Mouse (Mus musculus) hindbrain, embryonic 14.5 days (tissue): ENCODE measurements at regions not wholly inside any gene's neighbourhood (a gene's known extent, or its start where the extent isn't known, plus 50 kb on each side); places are given as distances from the start of the nearest gene placed in this dataset.

Source experiments
- ATAC-seq: fragments of 200-750 bp; cut with Nextera tagmentation; 2 replicates; pipeline ENCODE4 v1.8.0; 2017; ENCODE audit warnings: moderate number of reproducible peaks, mild to moderate bottlenecking, moderate TSS enrichment, moderate library complexity; ENCODE audit not compliant: low FRiP score
- DNase-seq: peaks from one replicate; pipeline ENCODE4 v3.0.0-alpha.2; 2015; ENCODE audit warnings: low spot score
- H3K27ac ChIP-seq: fragments of 300-500 bp; sonication (generic); 2 replicates; pipeline ENCODE4 v1.5.1; 2014; ENCODE audit warnings: mild to moderate bottlenecking, moderate library complexity
- H3K27me3 ChIP-seq: fragments of 300-500 bp; sonication (generic); 2 replicates; pipeline ENCODE4 v1.6.1; 2014; ENCODE audit warnings: mild to moderate bottlenecking, low read length, mixed read lengths; ENCODE audit not compliant: control insufficient read depth, insufficient read depth
- H3K36me3 ChIP-seq: fragments of 300-500 bp; sonication (generic); replicated peaks from 2 replicates; pipeline ENCODE4 v1.6.1; 2014; ENCODE audit not compliant: control insufficient read depth, insufficient read depth
- H3K4me1 ChIP-seq: fragments of 300-500 bp; sonication (generic); replicated peaks from 2 replicates; pipeline ENCODE4 v1.6.1; 2014; ENCODE audit warnings: antibody characterized with exemption, low read length, mixed read lengths; ENCODE audit not compliant: control insufficient read depth, insufficient read depth
- H3K4me2 ChIP-seq: fragments of 300-500 bp; sonication (generic); replicated peaks from 2 replicates; pipeline ENCODE4 v1.6.1; 2014; ENCODE audit warnings: mild to moderate bottlenecking, moderate library complexity
- H3K4me3 ChIP-seq: fragments of 300-500 bp; sonication (generic); replicated peaks from 2 replicates; pipeline ENCODE4 v1.5.1; 2014; ENCODE audit warnings: mild to moderate bottlenecking, low read length
- H3K9ac ChIP-seq: fragments of 300-500 bp; sonication (generic); 2 replicates; pipeline ENCODE4 v1.6.1; 2014
- H3K9me3 ChIP-seq: fragments of 300-500 bp; sonication (generic); 2 replicates; pipeline ENCODE4 v1.6.1; 2016; ENCODE audit warnings: low read length; ENCODE audit not compliant: control insufficient read depth
- WGBS: fragments of 180-500 bp; shearing (Covaris S2); extraction: QIAGEN DNeasy Blood & Tissue Kit; methylation state at CpG from one replicate; pipeline ENCODE4 v1.1.7; 2014; 5-methylcytosine and 5-hydroxymethylcytosine counted together

DNA sequence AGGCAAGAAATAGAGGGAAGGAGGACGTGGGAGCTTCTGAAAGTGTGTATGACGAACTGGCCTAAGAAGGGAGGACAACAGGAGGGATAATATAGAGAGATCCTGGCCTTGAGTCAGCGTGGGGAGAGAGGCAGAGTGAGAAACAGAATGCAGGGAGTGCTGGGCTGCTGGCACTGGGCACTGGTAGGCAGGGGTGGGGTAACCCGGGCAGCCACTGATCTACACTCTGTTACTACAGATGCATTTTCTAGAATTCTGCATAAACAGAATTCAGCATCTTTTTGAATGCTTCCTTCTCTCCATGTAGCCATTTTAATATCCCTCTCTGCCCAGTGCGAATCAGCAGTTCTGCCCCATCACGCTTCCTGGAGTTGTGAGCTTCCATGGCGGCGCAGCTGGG, 84.5 kb upstream of the Ankrd55 start:
- Histone ChIP-seq H3K4me2 (no peak overlapping the region), H3K27me3 (no peaks in the 10 kb centered on the region), H3K4me1 (peaks cover 11% of the 10 kb centered on the region; the same call in 1 of the 2 replicates), H3K4me3 (no peak overlapping the region), H3K36me3 (no peaks in the 10 kb centered on the region), H3K9me3 (no peaks in the 10 kb centered on the region), H3K9ac (no peak overlapping the region), H3K27ac (no peak overlapping the region)
- DNase-seq = no peak
- no peak for ATAC-seq
- WGBS = 86% methylated on average over 8 of the region's 8 CpGs

DNA sequence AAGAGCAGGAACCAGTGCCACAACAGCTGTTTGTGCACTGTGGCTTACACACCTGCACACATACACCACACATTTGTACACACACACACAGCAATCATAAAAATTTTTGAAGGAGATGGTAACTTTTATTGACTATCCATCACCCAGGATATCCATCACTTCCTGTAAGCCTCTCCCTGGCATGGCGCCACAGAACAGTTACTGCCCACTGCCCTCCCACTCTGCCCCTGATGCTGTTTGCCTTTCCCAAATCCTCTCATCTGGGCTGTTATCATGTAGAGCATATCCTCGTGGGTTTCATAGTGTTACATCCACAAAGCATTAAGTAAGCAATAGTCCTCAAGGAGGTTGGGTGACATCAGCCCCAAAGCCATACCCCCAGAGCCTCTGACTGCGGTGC, 84.0 kb upstream of the Ankrd55 start:
- Histone ChIP-seq H3K4me3 (no peak overlapping the region), H3K9ac (no peak overlapping the region), H3K4me1 (peaks cover 11% of the 10 kb centered on the region; the same call in 1 of the 2 replicates), H3K9me3 (no peaks in the 10 kb centered on the region), H3K27ac (no peak overlapping the region), H3K27me3 (no peaks in the 10 kb centered on the region), H3K4me2 (no peak overlapping the region), H3K36me3 (no peaks in the 10 kb centered on the region)
- DNase-seq (no peak), ATAC-seq (no peak)
- 77% methylated on average over 3 of the region's 3 CpGs for WGBS

DNA sequence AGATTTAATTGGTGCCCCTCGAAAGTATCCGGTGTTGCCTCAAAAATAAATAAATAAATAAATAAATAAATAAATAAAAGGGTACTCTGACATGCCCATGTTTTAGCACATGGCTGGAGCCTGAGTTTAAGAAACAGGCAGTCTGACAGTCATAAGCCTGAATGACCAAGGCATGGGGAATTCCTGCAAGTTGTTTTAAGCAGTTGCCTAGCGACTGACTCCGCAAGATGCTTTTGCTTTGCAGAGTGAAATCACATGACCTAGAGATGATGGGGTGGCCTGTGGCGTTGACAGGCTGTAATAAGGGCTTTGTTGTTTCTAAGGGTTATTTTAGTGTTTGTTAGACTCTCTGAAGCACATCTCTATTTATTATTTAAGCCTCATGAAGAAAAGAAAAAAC, 83.4 kb upstream of the Ankrd55 start:
- Histone ChIP-seq H3K27me3 (no peaks in the 10 kb centered on the region), H3K9ac (no peak overlapping the region), H3K36me3 (no peaks in the 10 kb centered on the region), H3K27ac (no peak overlapping the region), H3K4me2 (no peak overlapping the region), H3K9me3 (no peaks in the 10 kb centered on the region), H3K4me3 (no peak overlapping the region), H3K4me1 (peaks cover 11% of the 10 kb centered on the region; the same call in 1 of the 2 replicates)
- peak; percentile 64 for DNase-seq
- ATAC-seq = peak; percentile 77; the same call in 1 of the 2 replicates
- 49% methylated on average over 5 of the region's 5 CpGs for WGBS

DNA sequence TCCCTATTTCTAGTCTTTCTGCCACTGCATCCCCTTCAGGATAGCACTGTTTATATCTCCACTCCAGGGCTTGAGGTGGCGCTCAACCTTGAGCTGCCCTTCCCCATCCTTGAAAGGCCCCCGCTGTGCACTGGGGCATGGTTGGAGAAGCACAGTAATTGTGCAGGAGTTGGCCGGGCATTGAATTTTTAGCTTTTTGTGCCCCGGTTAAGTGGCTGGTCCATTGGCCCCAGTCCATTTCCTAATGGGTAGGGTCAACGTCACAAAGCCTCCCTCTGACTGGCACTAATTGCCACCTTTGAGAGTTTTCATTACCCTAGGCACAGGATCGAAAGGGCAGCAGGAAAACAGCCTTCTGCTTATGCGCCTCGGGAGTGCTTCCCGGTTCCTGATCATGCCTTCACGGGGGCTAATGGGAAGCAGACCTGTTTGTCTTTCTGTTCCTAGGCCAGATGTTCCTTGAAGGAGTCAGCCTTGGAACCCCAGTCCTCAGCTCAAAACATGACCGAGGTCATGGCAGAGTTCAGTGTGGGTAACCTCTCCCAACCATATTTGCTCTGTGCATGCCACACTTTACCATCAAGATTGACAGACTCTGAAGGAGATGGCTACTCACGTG, 80.5 kb upstream of the Ankrd55 start:
- 59% methylated on average over 12 of the region's 12 CpGs for WGBS
- no peak overlapping the region for H3K4me3 ChIP-seq
- ATAC-seq = no peak

DNA sequence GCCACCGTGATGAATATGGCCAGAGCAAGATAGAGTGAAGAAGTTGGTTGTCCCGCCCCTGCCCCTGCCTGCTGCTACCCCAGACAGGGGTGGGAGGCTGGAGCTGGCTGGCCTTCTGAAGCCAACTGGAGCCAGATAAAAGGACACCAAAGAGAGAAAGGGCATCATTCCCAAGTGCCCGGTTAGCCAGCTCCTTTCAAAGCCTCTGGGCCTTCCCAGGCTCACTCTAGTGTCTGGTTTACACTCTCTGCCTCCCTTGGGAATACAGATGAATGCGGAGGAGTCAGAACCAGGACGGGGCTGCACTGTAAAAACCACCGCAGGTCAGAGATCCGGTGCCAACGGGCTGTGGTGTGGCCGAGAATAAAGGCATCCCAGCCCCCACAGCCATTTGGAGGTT, 76.4 kb upstream of the Ankrd55 start:
- no peaks in the 10 kb centered on the region for H3K27me3 ChIP-seq
- no peaks in the 10 kb centered on the region for H3K36me3 ChIP-seq
- no peak overlapping the region for H3K9ac ChIP-seq
- 70% methylated on average over 9 of the region's 9 CpGs for WGBS
- no peak overlapping the region for H3K27ac ChIP-seq
- no peak for DNase-seq
- no peak for ATAC-seq
- no peaks in the 10 kb centered on the region for H3K4me1 ChIP-seq
- no peak overlapping the region for H3K4me2 ChIP-seq
- H3K4me3 ChIP-seq = no peak overlapping the region
- H3K9me3 ChIP-seq = no peaks in the 10 kb centered on the region

More for the DNA sequence above, 80.5 kb upstream of the Ankrd55 start:
- no peak for DNase-seq
- H3K36me3 ChIP-seq = no peaks in the 10 kb centered on the region
- H3K27me3 ChIP-seq = no peaks in the 10 kb centered on the region
- no peaks in the 10 kb centered on the region for H3K9me3 ChIP-seq
- H3K4me1 ChIP-seq = peaks cover 11% of the 10 kb centered on the region; the same call in 1 of the 2 replicates
- H3K9ac ChIP-seq = no peak overlapping the region
- H3K27ac ChIP-seq = no peak overlapping the region
- H3K4me2 ChIP-seq = no peak overlapping the region

DNA sequence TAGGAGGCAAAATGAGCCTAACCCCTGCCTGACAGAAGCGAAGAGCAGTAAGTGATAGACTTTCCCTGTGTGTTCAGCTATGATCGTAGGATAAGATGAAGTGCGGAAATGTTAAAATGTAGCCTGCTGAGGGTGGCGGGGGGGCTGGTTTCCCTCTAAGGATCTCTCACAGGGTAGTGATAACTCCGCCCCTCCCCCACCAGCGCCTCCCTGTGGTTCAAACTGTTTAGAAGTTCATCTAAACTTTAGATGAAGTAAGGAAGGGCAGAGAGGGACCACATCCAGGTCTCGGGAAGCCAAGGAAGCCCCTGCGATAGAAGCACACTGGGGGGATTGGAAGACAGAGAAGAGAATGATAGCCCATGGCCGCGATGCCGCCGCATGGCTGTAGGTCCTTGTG, 75.9 kb upstream of the Ankrd55 start:
- no peak overlapping the region for H3K4me3 ChIP-seq
- H3K9me3 ChIP-seq = no peaks in the 10 kb centered on the region
- no peaks in the 10 kb centered on the region for H3K27me3 ChIP-seq
- no peak overlapping the region for H3K27ac ChIP-seq
- no peak overlapping the region for H3K4me2 ChIP-seq
- 84% methylated on average over 12 of the region's 12 CpGs for WGBS
- no peaks in the 10 kb centered on the region for H3K4me1 ChIP-seq
- DNase-seq (no peak), ATAC-seq (no peak)
- no peaks in the 10 kb centered on the region for H3K36me3 ChIP-seq
- H3K9ac ChIP-seq = no peak overlapping the region

DNA sequence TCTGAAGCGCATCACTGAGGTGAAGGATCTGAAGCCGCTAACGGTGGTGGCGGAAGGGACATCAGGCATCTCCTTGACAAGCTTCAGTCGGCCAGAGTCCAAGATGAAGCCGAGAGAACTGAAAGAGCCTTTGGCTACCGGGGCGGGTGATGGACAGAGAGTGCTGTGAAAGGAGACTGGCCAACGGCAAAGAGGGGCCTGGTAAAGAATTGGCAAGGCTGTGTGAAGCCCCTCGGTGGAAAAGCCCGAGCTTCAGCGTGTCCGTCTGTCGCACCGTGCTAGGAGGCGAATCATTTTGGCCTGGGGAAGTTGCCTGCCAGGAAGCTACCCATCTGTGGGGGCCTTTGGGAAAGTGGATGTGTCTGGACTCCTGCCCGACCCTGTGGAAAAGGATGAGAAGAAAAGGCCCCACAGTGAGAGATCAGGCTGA, 74.6 kb upstream of the Ankrd55 start:
- Histone ChIP-seq H3K36me3 (no peaks in the 10 kb centered on the region), H3K4me3 (no peak overlapping the region), H3K9ac (no peak overlapping the region), H3K4me2 (no peak overlapping the region), H3K27me3 (no peaks in the 10 kb centered on the region), H3K27ac (no peak overlapping the region), H3K9me3 (no peaks in the 10 kb centered on the region), H3K4me1 (no peaks in the 10 kb centered on the region)
- DNase-seq (no peak), ATAC-seq (peak; percentile 34; the same call in 1 of the 2 replicates)
- 61% methylated on average over 17 of the region's 17 CpGs for WGBS

DNA sequence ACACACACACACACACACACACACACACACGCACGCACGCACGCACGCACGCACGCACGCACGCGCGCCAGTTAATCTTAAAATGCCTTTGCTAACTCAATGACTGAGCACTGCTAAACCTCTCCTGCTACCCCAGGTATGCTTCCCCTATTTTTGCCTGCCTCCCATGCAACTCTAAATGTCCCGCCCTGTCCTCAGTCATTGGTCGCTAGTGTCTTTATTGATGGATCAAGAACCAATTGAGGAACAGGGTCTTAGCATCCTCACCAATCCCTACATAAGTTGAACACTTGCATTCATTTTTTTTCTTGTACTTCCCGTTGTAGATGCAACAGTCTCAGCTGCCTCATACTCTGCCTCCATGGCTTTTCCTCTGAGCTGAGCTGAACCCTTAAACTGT, 72.2 kb upstream of the Ankrd55 start:
- 89% methylated on average over 14 of the region's 14 CpGs for WGBS
- no peak for ATAC-seq

DNA sequence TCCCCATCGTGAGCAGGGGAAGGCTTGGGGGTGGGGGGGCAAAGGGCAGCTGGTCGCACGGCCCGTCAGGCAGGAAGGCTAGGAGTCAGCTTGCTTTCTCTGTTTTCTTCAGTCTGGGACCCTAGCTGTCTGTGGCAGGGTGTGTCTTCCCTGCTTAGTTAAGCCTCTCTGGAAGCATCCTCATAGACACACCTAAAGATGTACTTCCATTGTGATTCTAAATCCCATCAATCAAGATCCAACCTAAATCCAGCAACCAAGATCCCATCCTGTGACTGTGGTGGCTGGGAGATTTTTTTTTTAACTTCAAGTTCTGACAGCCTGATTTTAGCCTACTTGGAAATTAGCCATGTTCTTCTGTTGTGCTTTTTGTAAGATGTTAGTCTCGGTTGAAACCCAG, 69.9 kb upstream of the Ankrd55 start:
- no peak for ATAC-seq
- H3K27ac ChIP-seq = no peak overlapping the region
- no peak overlapping the region for H3K4me2 ChIP-seq
- H3K4me3 ChIP-seq = no peak overlapping the region
- H3K36me3 ChIP-seq = no peaks in the 10 kb centered on the region
- WGBS = 73% methylated on average over 5 of the region's 5 CpGs
- H3K9me3 ChIP-seq = no peaks in the 10 kb centered on the region
- no peaks in the 10 kb centered on the region for H3K27me3 ChIP-seq
- no peak for DNase-seq
- H3K9ac ChIP-seq = no peak overlapping the region
- H3K4me1 ChIP-seq = no peaks in the 10 kb centered on the region

More for the DNA sequence above, 72.2 kb upstream of the Ankrd55 start:
- H3K9me3 ChIP-seq = no peaks in the 10 kb centered on the region
- no peaks in the 10 kb centered on the region for H3K27me3 ChIP-seq
- H3K36me3 ChIP-seq = no peaks in the 10 kb centered on the region
- H3K4me3 ChIP-seq = no peak overlapping the region
- no peak overlapping the region for H3K9ac ChIP-seq
- no peaks in the 10 kb centered on the region for H3K4me1 ChIP-seq
- no peak for DNase-seq
- H3K4me2 ChIP-seq = no peak overlapping the region
- H3K27ac ChIP-seq = no peak overlapping the region

DNA sequence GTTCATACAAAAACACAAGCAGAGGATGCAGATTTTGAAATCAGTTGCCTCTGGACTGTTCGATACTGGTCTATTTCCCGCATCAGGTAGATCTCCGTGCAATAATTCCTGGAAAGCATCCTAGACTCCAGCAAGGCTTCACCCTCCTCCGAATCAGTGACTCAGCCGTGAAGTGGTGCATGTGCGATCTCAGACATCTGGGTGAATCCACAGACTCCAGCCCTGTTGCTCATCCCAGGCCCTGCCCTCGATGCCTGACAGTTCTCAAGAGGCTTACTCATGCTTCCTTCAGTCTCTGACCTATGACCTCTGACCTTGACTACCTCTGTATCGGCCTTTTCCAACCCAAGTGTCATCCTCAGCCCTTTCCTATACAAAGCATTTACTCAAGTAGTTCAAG, 68.1 kb upstream of the Ankrd55 start:
- H3K36me3 ChIP-seq = no peaks in the 10 kb centered on the region
- no peaks in the 10 kb centered on the region for H3K4me1 ChIP-seq
- WGBS = 91% methylated on average over 8 of the region's 8 CpGs

More for the DNA sequence above, 68.1 kb upstream of the Ankrd55 start:
- no peak overlapping the region for H3K9ac ChIP-seq
- no peak overlapping the region for H3K4me3 ChIP-seq
- no peaks in the 10 kb centered on the region for H3K27me3 ChIP-seq
- H3K4me2 ChIP-seq = no peak overlapping the region
- no peaks in the 10 kb centered on the region for H3K9me3 ChIP-seq
- DNase-seq (no peak), ATAC-seq (no peak)
- no peak overlapping the region for H3K27ac ChIP-seq
